Mouse (Mus musculus): ENCODE results near the gene Psg18.
"Not testable (repeated sequence)": the region's sequence is repeated elsewhere in the genome, so short reads cannot be mapped to it uniquely, and the experiment has no call there.

Gene Psg18

DNA sequence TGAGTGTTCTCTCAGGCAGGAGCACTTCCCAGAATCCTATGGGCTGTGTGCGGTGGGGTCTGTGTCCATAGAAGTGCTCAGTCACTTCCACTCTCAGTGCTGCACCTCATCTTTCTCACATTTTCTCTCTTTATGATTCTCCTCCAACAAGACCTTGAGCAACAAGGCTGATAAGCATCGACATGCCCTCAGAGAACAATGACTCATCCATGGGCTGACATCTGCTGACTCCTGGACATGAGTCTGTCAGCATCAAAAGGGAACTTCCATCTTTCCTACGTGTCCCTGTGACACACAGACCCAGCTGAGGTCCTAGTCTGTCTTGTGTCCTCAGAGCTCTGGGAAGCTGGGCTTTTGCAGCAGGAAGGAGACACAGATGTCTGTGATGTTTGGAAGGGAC is at the start of gene Psg18:
Gene Psg18, minus strand, starts transcription at position 101 of the 400 bp plus-strand sequence.
- not testable (repeated sequence) for DNase-seq

DNA sequence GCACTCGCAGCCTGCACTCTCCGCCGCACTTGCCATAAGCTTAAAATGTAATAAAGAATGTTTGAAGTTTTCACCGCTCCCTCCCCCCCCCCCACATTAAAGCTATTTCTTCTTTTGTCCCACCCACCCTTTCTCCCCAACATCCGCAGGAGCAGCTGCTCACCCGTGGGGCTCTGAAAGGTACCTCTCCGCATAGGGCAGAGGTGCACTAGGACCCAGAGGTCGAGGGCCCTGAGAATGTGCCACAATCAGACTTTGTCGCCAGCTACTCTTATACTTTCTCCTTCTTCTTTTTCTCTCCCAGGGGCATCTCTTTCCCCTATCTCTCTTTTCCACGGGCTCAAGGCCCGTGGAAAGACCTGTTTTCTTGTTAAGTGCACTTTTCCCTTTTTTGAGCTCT is 48.6 kb upstream of the Psg18 start:
- no peak for DNase-seq

DNA sequence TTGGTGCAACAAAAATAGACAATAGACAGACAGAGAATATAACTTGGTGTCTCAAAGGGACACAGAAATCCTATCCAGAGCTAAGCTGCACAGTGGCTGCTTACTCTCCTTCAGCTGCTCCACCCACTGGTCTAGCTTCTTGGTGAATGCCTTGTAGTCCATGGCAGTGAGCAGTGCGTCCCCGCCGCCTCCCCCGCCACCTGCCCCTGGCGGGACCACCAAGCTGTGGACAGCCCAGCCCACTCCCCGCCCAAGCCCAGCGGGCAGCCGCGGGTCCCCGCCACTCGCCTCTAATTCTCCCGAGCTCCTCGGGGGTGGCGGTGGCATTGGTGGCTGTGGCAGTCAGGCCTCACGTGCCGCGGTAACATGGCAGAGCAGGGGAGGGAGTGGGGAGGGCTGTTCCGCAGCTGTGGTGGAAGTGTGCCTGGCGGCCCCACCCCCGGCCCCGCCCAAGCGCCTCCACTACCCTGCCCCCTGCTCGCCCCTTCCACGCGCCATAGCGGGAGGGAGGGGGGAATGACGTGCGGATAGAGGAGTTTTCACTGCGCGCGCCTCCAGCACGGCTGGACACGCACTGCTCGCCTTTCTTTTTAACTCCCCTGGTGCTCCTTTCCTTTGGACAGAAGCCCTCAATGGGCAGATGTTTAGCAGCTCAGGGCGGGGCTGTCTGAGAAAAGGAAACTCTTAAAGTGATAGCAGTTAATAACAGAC is 47.9 kb upstream of the Psg18 start:
- DNase-seq, result no peak

DNA sequence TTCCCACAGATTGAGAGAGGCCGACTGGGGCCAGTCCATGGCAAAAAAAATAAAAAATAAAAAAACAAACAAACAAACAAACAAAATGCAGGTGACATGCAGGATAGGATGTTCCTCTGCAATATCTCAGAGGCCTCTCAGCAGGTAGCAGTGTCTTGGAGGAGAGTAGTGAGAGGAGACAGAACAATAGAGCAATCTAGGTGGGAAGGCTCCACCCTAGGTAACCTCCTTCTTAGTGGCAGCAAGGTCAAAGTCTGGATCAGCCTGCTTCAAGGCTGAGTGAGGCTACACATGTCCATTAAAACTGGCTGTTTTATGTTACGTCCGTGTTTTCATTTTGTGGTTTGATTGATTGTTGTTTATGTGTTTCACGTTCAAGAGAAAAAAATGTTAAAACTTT is 36.7 kb upstream of the Psg18 start:
- DNase-seq, result not testable (repeated sequence)

DNA sequence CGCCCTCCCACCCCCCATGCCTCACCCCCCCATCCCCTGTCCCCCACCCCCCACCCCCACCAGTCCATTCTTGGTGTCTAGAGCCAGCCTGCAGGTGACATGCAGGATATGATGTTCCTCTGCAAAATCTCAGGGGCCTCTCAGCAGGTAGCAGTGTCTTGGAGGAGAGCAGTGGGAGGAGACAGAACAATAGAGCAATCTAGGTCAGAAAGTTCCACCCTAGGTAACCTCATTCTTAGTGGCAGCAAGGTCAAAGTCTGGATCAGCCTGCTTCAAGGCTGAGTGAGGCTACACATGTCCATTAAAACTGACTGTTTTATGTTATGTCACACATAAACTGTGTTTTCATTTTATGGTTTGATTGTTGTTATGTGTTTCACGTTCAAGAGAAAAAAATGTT is 23.5 kb upstream of the Psg18 start:
- no peak for DNase-seq

DNA sequence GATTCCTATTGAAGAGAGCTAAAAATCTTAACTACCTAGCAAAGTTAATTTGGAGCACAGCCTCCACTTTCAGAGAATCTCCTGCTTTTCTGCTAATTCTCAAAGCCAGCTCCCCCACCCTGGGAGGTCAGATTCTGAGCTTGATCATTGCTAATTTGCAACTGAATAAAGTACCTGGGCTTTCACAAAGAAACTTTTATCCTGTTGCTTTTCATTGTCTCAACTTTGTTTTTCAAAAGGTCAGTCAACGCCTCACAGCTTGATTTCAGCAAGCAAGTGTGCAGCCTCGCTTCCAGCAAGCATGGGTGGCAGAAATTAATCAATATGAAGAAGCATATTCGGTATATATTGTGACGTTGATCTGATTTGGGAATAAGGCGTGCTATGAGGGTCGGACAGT is 19.4 kb downstream of the Psg18 start:
- DNase-seq, result not testable (repeated sequence)

All from thymus, adult 18-20 months (tissue).